Mouse (Mus musculus): Measurements from ENCODE around the gene Pomc.

- TF ChIP-seq POLR2A (IDR thresholded peaks at IDR 0.05; ENCODE audit: low read depth, low read length) (no peak), CTCF (IDR thresholded peaks at IDR 0.05; ENCODE audit: extremely low read depth, insufficient read length, insufficient replicate concordance, low read depth, low read length) (peak; percentile 34; the same call in 1 of the 2 replicates)
Observed at GRCm38 (mm10) chr12:3960553-3960952, 5.8 kb downstream of the Pomc start.

All from small intestine, adult 2 months (tissue).